Mouse (Mus musculus) heart, postnatal 10 days (tissue): Measurements from ENCODE around the gene Nme2. TPM values are rescaled to one million over a fixed set of nuclear protein-coding genes. Genes with fewer than 3 reads are reported as not detected.
A peak's percentile ranks its signal among the peaks of the same experiment; 100 is the strongest.
"Not testable (repeated sequence)": the region's sequence is repeated elsewhere in the genome, so short reads cannot be mapped to it uniquely, and the experiment has no call there.

Source experiments
- DNase-seq, 2 experiments: peaks; one replicate each; pipeline ENCODE4 v3.0.0; 2021
- intact Hi-C: fragments of 180-260 bp; cut with DNase I; formaldehyde crosslinking; loops from one replicate; pipeline ENCODE4 v1.15.1; 2025
- total RNA-seq, 2 experiments: library from RNA; stranded (reverse); gene quantifications; 2 replicates each; pipeline ENCODE4 v1.2.3; 2021

Gene Nme2
- total RNA-seq, 2 experiments from 2014 or later, result 1,170 to 1,184 TPM

GRCm38 (mm10) chr11:93968005-93968847 is 12.2 kb upstream of the Nme2 start, which contains the start of the genes Gm20390 and Nme1:
Gm20390 (minus strand) TSS chr11:93968293.
Nme1 (minus strand) TSS chr11:93968521.
- peak; percentile 98 for DNase-seq
- intact Hi-C loops, result loop anchor here (1.0 to 5.0 kb wide), 3 partner anchors 28 to 119 kb away; partner anchors contain the start of gene Spag9

GRCm38 (mm10) chr11:93967381-93967780 is 11.3 kb upstream of the Nme2 start:
- intact Hi-C loops, result loop anchor here (5.0 kb wide), 1 partner anchor 105 kb away; no protein-coding TSS in a partner anchor
- no peak for DNase-seq

GRCm38 (mm10) chr11:93965391-93965790 is 9.3 kb upstream of the Nme2 start:
- intact Hi-C loops, result loop anchor here (5.0 kb wide), 1 partner anchor 107 kb away; no protein-coding TSS in a partner anchor
- no peak for DNase-seq

- DNase-seq, result no peak
- intact Hi-C loops, result no loop called here
These were observed 7.0 kb upstream of the Nme2 start for GRCm38 (mm10) chr11:93963013-93963412.

GRCm38 (mm10) chr11:93961482-93961881 is 5.4 kb upstream of the Nme2 start:
- intact Hi-C loops, result no loop called here

GRCm38 (mm10) chr11:93957746-93958145 is 1.7 kb upstream of the Nme2 start:
- no peak for DNase-seq
- intact Hi-C loops, result no loop called here

More at GRCm38 (mm10) chr11:93961482-93961881, 5.4 kb upstream of the Nme2 start:
- no peak for DNase-seq

- DNase-seq, result no peak
- intact Hi-C loops, result no loop called here
These were observed 1.0 kb upstream of the Nme2 start for GRCm38 (mm10) chr11:93957031-93957555.

GRCm38 (mm10) chr11:93955256-93956150 is 556 bp downstream of the Nme2 start:
- peak; percentile 96 for DNase-seq
- intact Hi-C loops, result no loop called here

GRCm38 (mm10) chr11:93954738-93955255 is 1.3 kb downstream of the Nme2 start:
- DNase-seq, result no peak
- intact Hi-C loops, result no loop called here

GRCm38 (mm10) chr11:93952376-93952775 is 3.7 kb downstream of the Nme2 start:
- DNase-seq, result no peak
- intact Hi-C loops, result no loop called here

GRCm38 (mm10) chr11:93950045-93950444 is 6.0 kb downstream of the Nme2 start:
- DNase-seq, result no peak
- intact Hi-C loops, result no loop called here

- intact Hi-C loops, result no loop called here
- DNase-seq, result no peak
These were observed 7.0 kb downstream of the Nme2 start for GRCm38 (mm10) chr11:93948887-93949567.

GRCm38 (mm10) chr11:93944986-93945385 is 11.1 kb downstream of the Nme2 start:
- intact Hi-C loops, result no loop called here

GRCm38 (mm10) chr11:93940906-93941305 is 15.2 kb downstream of the Nme2 start:
- no peak for DNase-seq
- intact Hi-C loops, result no loop called here

More at GRCm38 (mm10) chr11:93944986-93945385, 11.1 kb downstream of the Nme2 start:
- no peak for DNase-seq

- no peak for DNase-seq
- intact Hi-C loops, result no loop called here
These were observed 27.0 kb downstream of the Nme2 start for GRCm38 (mm10) chr11:93929106-93929505.

GRCm38 (mm10) chr11:93915019-93915418 is 41.0 kb downstream of the Nme2 start:
- intact Hi-C loops, DNase-seq: not testable (repeated sequence)

GRCm38 (mm10) chr11:93911603-93912002 is 44.5 kb downstream of the Nme2 start:
- intact Hi-C loops, result no loop called here
- DNase-seq, result no peak

- intact Hi-C loops, result no loop called here
- no peak for DNase-seq
These were observed 47.2 kb downstream of the Nme2 start for GRCm38 (mm10) chr11:93908829-93909228.

- intact Hi-C loops, result no loop called here
- DNase-seq, result no peak
These were observed 48.2 kb downstream of the Nme2 start for GRCm38 (mm10) chr11:93907839-93908238.

GRCm38 (mm10) chr11:93906834-93907233 is 49.2 kb downstream of the Nme2 start:
- DNase-seq, result no peak
- intact Hi-C loops, result no loop called here
